Mouse (Mus musculus) Patski (cell line): ENCODE measurements around the gene Mfsd4b1. TPM values are rescaled to one million over a fixed set of nuclear protein-coding genes. Genes with fewer than 3 reads are reported as not detected.

Experiments
- ATAC-seq: fragments of 100-300 bp; one replicate; pipeline ENCODE4 v1.8.0; 2021
- CTCF ChIA-PET: fragments of 350-600 bp; sonication (Branson Sonifier 250); formaldehyde crosslinking; loops from one replicate; lab custom pipeline; 2022; ENCODE audit warnings: inconsistent platforms; lab: Charles Lee
- POLR2A ChIA-PET: fragments of 350-600 bp; sonication (Branson Sonifier 250); formaldehyde crosslinking; loops from one replicate; lab custom pipeline; 2022; ENCODE audit warnings: antibody characterized with exemption, inconsistent platforms; lab: Charles Lee
- DNase-seq: peaks from one replicate; pipeline ENCODE4 v3.0.0-alpha.2; 2011; ENCODE audit warnings: low read depth, low spot score
- H3K27me3 ChIP-seq: fragments of 371-371 bp; one replicate; pipeline ENCODE4 v1.5.1; 2021
- CTCF ChIP-seq: fragments of 100-300 bp; IDR thresholded peaks from one replicate; pipeline ENCODE4 v1.5.1; 2021
- in situ Hi-C: fragments of 300-500 bp; cut with MboI; formaldehyde crosslinking; loops from 3 replicates; pipeline ENCODE4 v1.11.1; 2018; ENCODE audit warnings: low pct_unique_long_range_greater_than_20kb, mixed read lengths
- polyA plus RNA-seq: library from polyadenylated mRNA; unstranded; gene quantifications from one replicate; pipeline ENCODE4 v1.2.3, GENCODE M21; 2021

The Mfsd4b1 gene
- polyA plus RNA-seq, 1 experiment from 2014 or later: 2.2 TPM

DNA sequence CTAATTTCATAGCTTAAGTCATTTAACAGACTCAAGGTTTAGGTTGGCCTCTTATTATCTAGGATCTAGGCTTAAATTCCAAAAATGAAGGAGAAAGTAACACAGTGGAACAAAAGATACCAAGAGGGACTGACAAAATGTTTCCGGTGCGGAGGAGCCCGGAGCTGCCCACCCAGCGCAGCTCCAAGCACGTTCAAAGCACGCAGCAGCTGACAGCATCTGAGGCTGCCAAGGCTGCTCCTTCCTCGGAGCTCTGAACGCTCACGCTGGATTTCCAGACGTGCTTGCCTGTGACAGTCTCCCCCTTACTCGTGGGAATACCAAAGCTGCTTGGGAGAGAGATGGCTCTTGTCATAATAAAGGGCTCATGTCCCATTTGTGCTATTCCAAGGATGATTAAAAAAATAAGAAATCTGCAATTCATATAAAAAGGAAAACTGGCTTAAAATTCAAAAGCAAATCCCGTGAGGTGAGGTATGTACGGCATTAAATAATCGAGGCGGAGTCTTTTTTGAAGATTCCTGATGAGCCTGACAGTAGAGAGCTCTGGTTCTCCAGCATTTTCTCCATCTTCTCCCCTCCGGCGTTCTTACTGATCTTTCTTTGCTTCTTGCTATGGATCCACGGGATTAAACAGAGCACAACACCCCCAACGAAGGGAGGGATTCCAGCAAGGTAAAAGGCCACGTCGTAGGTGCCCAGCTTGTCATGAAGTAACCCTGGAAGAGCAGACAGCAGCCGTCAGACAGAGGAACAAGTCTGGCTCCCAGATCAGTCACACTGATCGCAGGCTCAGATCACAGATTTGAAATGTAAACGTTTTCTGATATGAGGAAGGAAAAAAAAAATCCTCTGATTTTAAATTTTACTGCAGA, 11.9 kb upstream of the Mfsd4b1 start:
- ATAC-seq (no peak), DNase-seq (no peak)
- in situ Hi-C loops: no loop called here
- ChIA-PET POLR2A (no interaction called here), CTCF (interaction anchor here (1.0 to 1.1 kb wide), 2 partner anchors 8 to 179 kb away, joined by 3 read pairs; no protein-coding TSS in a partner anchor)
- TF ChIP-seq CTCF: no peak
- no peaks in the 10 kb centered on the region for H3K27me3 ChIP-seq

DNA sequence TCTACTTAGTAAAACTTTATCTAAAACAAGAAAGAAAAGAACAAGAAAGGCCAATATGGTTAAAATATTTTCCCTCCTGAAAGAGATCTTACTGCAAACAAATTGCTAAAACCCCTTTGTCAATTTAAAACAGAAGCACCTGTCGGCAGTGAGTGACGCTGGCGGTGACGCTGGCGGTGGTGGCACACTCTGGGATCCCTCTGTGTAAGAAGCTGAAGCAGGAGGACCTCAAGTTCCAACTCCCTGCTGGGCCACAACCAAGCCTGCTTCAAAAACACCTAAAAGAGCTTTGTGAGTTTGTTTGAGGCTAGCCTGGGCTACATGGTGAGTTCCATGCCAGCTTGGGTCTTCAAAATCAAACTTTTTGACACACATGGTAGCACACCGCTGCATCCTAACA, 9.9 kb upstream of the Mfsd4b1 start:
- TF ChIP-seq CTCF: no peak
- CTCF ChIA-PET: interaction anchor here (1.1 to 1.4 kb wide), 3 partner anchors 8 to 77 kb away, joined by 3 to 6 read pairs (median 6); partner anchors contain the start of gene Mfsd4b1
- ATAC-seq: no peak
- DNase-seq: no peak
- POLR2A ChIA-PET: interaction anchor here (0.6 kb wide), 1 partner anchor 28 kb away, joined by 3 read pairs; no protein-coding TSS in a partner anchor
- in situ Hi-C loops: loop anchor here (5.0 kb wide), 1 partner anchor 78 kb away; no protein-coding TSS in a partner anchor
- H3K27me3 ChIP-seq: no peaks in the 10 kb centered on the region

DNA sequence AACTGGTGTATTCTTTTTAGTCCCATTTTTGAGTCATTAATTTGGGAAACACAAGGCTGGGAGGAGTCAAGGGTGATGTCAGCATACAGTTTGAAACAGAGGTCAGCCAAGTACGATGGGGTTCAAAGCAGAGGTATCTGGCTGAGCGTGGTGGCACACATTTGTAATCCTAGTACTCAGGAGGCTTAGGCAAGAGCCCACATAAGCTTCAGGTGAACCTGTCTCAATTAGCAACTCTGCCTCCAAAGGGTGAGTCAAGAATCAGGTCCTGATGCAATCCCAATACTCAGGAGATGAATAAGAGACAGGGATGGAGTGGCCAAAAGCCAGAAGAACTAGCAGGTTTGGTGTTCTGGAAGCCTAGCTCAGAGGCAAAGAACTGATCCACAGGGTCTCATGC, 7.8 kb upstream of the Mfsd4b1 start:
- CTCF ChIA-PET: interaction anchor here (0.8 kb wide), 1 partner anchor 75 kb away, joined by 3 read pairs; no protein-coding TSS in a partner anchor
- ATAC-seq: peak; percentile 61
- no peak for TF ChIP-seq CTCF

GRCm38 (mm10) chr10:40030716-40031115, 5.6 kb upstream of the Mfsd4b1 start:
- H3K27me3 ChIP-seq: no peaks in the 10 kb centered on the region
- in situ Hi-C loops: loop anchor here (5.0 kb wide), 1 partner anchor 73 kb away; no protein-coding TSS in a partner anchor
- no peak for DNase-seq
- ChIA-PET CTCF (no interaction called here), POLR2A (no interaction called here)
- no peak for ATAC-seq
- TF ChIP-seq CTCF: no peak

More for the DNA sequence above, 7.8 kb upstream of the Mfsd4b1 start:
- in situ Hi-C loops: loop anchor here (5.0 kb wide), 1 partner anchor 76 kb away; no protein-coding TSS in a partner anchor
- no peaks in the 10 kb centered on the region for H3K27me3 ChIP-seq
- POLR2A ChIA-PET: no interaction called here
- DNase-seq: no peak

DNA sequence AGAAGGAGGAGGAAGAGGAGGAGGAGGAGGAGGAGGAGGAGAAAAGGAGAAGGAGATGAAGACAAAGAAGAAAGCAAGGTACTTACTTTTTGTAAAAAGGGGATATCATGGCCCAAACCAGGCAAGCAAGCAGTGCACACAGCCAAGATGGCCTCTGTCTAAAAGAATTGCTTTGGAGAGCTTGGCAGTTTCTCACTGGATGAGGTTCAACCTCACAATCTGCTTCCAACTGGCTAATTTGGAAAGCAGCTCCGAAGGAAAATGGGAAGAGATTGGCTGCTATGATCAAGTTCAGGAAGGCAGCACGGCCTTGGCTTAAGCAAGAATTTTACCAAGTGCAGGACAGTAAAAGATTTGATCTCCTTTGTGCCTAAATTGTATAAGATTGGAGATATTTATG, 4.5 kb upstream of the Mfsd4b1 start:
- in situ Hi-C loops: loop anchor here (5.0 kb wide), 1 partner anchor 72 kb away; no protein-coding TSS in a partner anchor
- ChIA-PET POLR2A (no interaction called here), CTCF (no interaction called here)
- no peak for TF ChIP-seq CTCF
- DNase-seq (no peak), ATAC-seq (no peak)
- no peaks in the 10 kb centered on the region for H3K27me3 ChIP-seq

DNA sequence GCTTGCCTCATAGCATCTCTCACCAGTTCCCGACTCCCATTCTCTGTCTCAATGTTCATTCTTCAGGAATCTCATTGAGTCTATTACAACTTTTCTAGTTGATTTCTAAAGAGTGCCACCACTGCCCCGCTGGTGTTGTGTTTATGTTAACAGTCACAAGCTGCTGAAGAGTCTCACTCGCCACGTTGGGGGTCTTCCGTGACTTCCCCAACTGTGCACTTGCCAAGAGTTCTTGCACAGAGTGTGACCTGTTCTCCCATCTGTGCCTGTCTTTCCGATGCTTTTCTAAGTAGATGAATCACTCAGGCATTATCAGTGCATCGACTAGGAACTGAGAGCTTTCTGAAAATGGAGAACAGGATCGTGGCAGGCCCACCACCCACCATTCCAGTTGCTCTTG, 3.0 kb upstream of the Mfsd4b1 start:
- ChIA-PET POLR2A (no interaction called here), CTCF (interaction anchor here (0.8 to 1.9 kb wide), 3 partner anchors 10 to 23 kb away, joined by 3 to 5 read pairs (median 3); no protein-coding TSS in a partner anchor)
- no peak for ATAC-seq
- TF ChIP-seq CTCF: no peak
- no peak for DNase-seq
- no peaks in the 10 kb centered on the region for H3K27me3 ChIP-seq
- in situ Hi-C loops: no loop called here

- no peak for ATAC-seq
Observed at GRCm38 (mm10) chr10:40026546-40026945, 1.5 kb upstream of the Mfsd4b1 start.

DNA sequence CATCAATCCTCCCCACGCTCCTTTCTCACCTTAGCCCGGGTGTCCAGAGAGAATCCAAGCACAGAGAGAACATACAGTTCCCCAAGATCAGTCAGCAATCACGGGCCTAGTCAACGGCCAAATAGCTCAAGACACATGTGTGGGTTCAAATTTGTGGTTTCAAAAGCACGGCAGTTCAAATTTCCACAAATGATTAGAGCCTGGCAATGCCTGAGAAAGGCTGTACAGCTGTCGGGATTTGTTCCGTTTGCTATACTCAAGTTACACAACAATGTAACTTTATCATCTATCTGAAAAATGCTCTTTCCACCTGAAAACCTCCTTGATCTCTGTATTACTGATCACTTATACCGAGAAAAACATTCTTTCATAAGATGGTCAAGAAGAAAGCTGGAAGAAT, 492 bp upstream of the Mfsd4b1 start:
- in situ Hi-C loops: no loop called here
- POLR2A ChIA-PET: interaction anchor here (0.6 to 1.6 kb wide), 2 partner anchors 17 to 66 kb away, joined by 3 to 4 read pairs; partner anchors contain the start of gene Mfsd4b3
- CTCF ChIA-PET: interaction anchor here (0.8 to 2.3 kb wide), 5 partner anchors 9 to 187 kb away, joined by 3 to 10 read pairs (median 7); no protein-coding TSS in a partner anchor
- no peak for DNase-seq
- TF ChIP-seq CTCF: no peak
- ATAC-seq: no peak
- no peaks in the 10 kb centered on the region for H3K27me3 ChIP-seq

More at GRCm38 (mm10) chr10:40026546-40026945, 1.5 kb upstream of the Mfsd4b1 start:
- ChIA-PET CTCF (interaction anchor here (0.8 to 2.1 kb wide), 4 partner anchors 15 to 68 kb away, joined by 3 to 10 read pairs (median 4); no protein-coding TSS in a partner anchor), POLR2A (no interaction called here)
- in situ Hi-C loops: no loop called here
- no peak for TF ChIP-seq CTCF
- H3K27me3 ChIP-seq: no peaks in the 10 kb centered on the region
- no peak for DNase-seq

- POLR2A ChIA-PET: interaction anchor here (1.3 kb wide), 1 partner anchor 30 kb away, joined by 3 read pairs; no protein-coding TSS in a partner anchor
- in situ Hi-C loops: no loop called here
- no peaks in the 10 kb centered on the region for H3K27me3 ChIP-seq
- ATAC-seq (no peak), DNase-seq (no peak)
- CTCF ChIA-PET: no interaction called here
- TF ChIP-seq CTCF: no peak
Observed at GRCm38 (mm10) chr10:40020401-40020800, 4.7 kb downstream of the Mfsd4b1 start.

DNA sequence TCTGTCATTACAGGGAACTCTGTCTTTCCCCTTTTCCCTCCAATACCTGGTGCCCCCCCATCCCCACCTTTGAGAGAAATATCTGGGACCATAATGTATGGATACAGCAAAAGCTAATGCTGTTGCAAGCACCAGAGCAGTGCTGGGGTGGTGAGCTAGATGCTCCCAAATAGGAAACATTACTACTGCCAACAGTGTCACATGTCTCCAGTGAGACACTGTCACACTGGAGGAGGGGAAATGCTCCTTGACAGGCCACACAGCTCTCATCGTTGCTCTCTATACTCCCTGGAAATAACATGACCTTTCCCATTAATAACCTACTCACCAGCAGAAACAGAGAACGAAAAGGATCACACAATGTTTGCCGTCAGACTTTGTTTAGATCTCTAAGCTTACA, 5.6 kb downstream of the Mfsd4b1 start:
- TF ChIP-seq CTCF: no peak
- no peak for ATAC-seq
- DNase-seq: no peak
- no peaks in the 10 kb centered on the region for H3K27me3 ChIP-seq
- CTCF ChIA-PET: no interaction called here
- in situ Hi-C loops: no loop called here
- POLR2A ChIA-PET: no interaction called here
